Mouse (Mus musculus): Measurements from ENCODE around the gene Vat1. TPM values are rescaled to one million over a fixed set of nuclear protein-coding genes. Genes with fewer than 3 reads are reported as not detected.
"Not testable (repeated sequence)": the region's sequence is repeated elsewhere in the genome, so short reads cannot be mapped to it uniquely, and the experiment has no call there.

Vat1 gene
- polyA plus RNA-seq, 1 experiment from 2014 or later: 105 TPM

DNA sequence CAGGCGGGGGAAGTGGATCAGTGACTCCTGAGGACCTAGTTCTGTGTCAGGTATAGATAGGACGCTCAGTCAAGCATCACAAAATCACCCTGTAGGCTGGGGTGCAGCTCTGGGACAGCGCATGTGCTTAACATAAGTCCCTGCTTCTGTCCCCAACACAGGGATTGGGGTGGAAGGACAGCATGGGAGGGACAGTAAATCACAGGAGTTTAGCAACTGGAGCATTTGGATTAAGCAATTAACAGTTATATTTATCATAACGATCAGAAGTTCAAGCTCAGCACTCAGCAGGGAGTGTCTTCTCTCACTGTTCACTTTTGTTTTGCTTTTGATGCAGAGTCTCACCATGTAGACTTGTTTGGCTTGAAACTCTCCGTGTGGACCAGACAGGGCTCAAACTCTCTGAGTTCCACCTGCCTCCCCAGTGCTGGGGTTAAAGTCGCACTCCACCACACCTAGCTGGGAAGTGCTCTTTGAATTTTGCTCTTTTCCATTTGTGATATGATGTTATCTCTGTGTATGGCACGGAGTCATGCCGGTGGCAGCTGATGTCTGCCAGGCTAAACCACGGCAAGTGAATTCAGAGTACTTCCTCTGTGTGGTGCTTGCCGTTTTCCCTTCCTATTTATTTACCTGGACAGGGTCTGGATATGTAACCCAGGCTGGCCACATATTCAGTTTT is 13.8 kb downstream of the Vat1 start:
- Histone ChIP-seq H3K9me3 (replicated peaks) (no peaks in the 10 kb centered on the region), H3K4me2 (no peak overlapping the region), H3K9ac (replicated peaks) (no peak overlapping the region), H3K36me3 (peaks cover 5% of the 10 kb centered on the region), H3K4me1 (no peaks in the 10 kb centered on the region), H3K27me3 (replicated peaks) (no peaks in the 10 kb centered on the region), H3K4me3 (replicated peaks) (no peak overlapping the region), H3K27ac (replicated peaks) (no peak overlapping the region)
- ATAC-seq (ENCODE audit: low FRiP score): no peak
- WGBS: 72% methylated on average over 10 of the region's 10 CpGs

DNA sequence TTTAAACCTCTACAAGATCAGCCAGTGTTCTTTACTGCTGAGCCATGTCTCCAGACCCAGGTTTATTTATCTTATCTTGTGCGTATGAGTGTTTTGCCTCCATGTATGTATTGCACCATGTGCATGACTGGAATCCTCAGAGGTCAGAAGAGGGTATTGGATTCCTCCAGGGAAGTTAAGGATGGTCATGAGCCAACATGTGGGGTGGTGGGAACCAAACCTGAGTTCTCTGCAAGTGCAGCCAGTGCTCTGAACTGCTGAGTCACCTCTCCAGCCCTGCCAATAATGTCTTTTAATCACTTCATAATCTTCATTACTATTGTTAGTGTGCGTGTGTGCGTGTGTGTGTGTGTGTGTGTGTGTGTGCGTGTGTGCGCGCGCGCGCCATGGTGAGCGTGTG is 14.5 kb downstream of the Vat1 start:
- H3K4me1 ChIP-seq: no peaks in the 10 kb centered on the region
- no peak for ATAC-seq (ENCODE audit: low FRiP score)
- H3K9me3 ChIP-seq (replicated peaks): no peaks in the 10 kb centered on the region
- whole genome bisulfite sequencing: 88% methylated on average over 10 of the region's 10 CpGs
- no peaks in the 10 kb centered on the region for H3K27me3 ChIP-seq (replicated peaks)
- H3K36me3 ChIP-seq: no peaks in the 10 kb centered on the region
- no peak overlapping the region for H3K27ac ChIP-seq (replicated peaks)
- H3K9ac ChIP-seq (replicated peaks): no peak overlapping the region
- H3K4me3 ChIP-seq (replicated peaks): no peak overlapping the region
- H3K4me2 ChIP-seq: no peak overlapping the region

DNA sequence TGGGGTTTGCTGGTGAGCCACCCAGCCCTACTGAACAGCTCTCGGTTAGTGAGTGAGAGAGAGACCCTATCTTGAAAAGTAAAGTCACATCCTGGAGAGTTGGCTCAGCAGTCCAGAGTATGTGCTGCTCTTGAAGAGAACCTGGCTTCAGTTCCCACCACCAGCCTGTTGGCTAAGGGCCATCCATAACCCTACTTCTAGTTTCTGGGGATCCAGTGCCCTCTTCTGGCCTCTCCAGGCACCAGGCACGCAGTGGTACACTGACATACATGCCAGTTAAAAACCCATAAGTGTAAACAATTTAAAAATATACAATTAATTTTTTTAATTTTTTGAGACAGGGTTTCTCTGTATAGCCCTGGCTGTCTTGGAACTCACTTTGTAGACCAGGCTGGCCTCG is 15.6 kb downstream of the Vat1 start:
- Histone ChIP-seq H3K36me3 (peaks cover 4% of the 10 kb centered on the region), H3K27me3 (replicated peaks) (no peaks in the 10 kb centered on the region), H3K9me3 (replicated peaks) (no peaks in the 10 kb centered on the region), H3K9ac (replicated peaks) (no peak overlapping the region), H3K4me2 (no peak overlapping the region), H3K4me3 (replicated peaks) (no peak overlapping the region), H3K27ac (replicated peaks) (no peak overlapping the region), H3K4me1 (no peaks in the 10 kb centered on the region)
- ATAC-seq (ENCODE audit: low FRiP score): no peak
- 88% methylated on average over 3 of the region's 3 CpGs for WGBS

DNA sequence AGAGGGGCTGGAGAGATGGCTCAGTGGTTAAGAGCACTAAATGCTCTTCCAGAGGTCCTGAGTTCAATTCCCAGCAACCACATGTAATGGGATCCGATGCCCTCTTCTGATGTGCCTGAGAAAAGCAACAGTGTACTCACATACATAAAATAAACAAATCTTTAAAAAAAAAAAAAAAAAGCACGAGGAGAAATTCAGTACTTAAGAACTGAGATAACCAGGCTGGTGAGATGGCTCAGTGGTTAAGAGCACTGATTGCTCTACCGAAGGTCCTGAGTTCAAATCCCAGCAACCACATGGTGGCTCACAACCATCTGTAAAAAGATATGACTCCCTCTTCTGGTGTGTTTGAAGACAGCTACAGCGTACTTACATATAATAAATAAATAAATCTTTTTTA is 16.4 kb downstream of the Vat1 start:
- not testable (repeated sequence) for H3K4me3 ChIP-seq (replicated peaks); H3K9ac ChIP-seq (replicated peaks); H3K27ac ChIP-seq (replicated peaks); H3K4me2 ChIP-seq; H3K9me3 ChIP-seq (replicated peaks); H3K36me3 ChIP-seq; H3K4me1 ChIP-seq; ATAC-seq (ENCODE audit: low FRiP score); H3K27me3 ChIP-seq (replicated peaks)
- 81% methylated on average over 4 of the region's 4 CpGs for WGBS

DNA sequence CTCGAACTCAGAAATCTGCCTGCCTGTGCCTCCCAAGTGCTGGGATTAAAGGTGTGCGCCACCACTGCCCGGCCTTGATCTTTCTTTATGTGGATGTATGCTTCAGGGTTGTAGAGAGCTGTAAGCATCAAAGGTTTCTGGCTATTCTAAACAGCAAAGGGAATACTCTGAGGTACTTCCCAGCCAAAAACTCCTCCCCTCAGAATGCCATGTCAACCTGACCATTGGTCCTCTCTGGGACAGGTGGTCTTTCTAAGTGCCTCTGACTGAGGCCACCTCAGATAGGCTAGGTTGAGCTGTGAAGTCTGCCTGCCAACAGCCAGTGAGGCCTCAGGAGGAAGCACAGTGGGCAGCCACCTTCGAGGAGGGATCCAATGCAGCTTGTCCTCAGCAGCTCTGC is 17.1 kb downstream of the Vat1 start:
- peaks cover 11% of the 10 kb centered on the region for H3K4me1 ChIP-seq
- H3K4me3 ChIP-seq (replicated peaks): peak overlapping the region; percentile 25; the same call in 1 of the 2 replicates
- ATAC-seq (ENCODE audit: low FRiP score): no peak
- H3K9me3 ChIP-seq (replicated peaks): no peaks in the 10 kb centered on the region
- 84% methylated on average over 4 of the region's 4 CpGs for WGBS
- no peak overlapping the region for H3K27ac ChIP-seq (replicated peaks)
- no peaks in the 10 kb centered on the region for H3K27me3 ChIP-seq (replicated peaks)
- peak overlapping the region; percentile 25 for H3K4me2 ChIP-seq
- peaks cover 17% of the 10 kb centered on the region for H3K36me3 ChIP-seq
- H3K9ac ChIP-seq (replicated peaks): no peak overlapping the region

DNA sequence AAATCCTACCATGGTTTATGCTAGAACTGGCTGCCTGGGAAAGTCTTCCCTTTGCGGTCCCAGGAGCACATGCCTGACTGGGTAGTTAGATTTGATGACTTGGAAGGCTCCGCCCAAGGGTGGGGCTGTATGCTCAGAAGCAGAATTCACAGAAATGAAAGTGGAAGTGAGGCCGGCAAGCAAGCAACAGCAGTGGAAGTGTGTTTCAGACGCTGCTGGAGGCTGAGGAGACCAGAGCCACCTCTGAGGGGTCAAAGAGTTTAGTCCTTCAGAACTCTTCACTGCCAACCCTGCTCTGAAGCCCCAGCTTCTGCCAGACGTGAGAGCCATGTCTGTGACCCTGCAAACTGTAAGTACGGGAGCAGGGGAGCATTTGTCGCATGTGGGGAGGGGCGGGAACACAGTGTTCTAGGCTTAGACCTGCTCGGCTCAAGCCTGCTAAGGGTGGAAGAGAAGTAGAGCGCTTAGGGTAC is 17.7 kb downstream of the Vat1 start, which contains the start of gene Ifi35:
Ifi35 (plus strand) TSS at position 134 of the 473 bp plus-strand sequence.
- Histone ChIP-seq H3K4me1 (peaks cover 17% of the 10 kb centered on the region), H3K36me3 (peaks cover 21% of the 10 kb centered on the region), H3K27me3 (replicated peaks) (no peaks in the 10 kb centered on the region), H3K9ac (replicated peaks) (no peak within 1 kb of the TSS), H3K4me2 (peak within 1 kb of the TSS; percentile 25), H3K4me3 (replicated peaks) (peak within 1 kb of the TSS; percentile 25), H3K9me3 (replicated peaks) (no peaks in the 10 kb centered on the region), H3K27ac (replicated peaks) (no peak within 1 kb of the TSS; the same call in 1 of the 2 replicates)
- WGBS: 38% methylated on average over 10 of the region's 10 CpGs
- no peak for ATAC-seq (ENCODE audit: low FRiP score)

DNA sequence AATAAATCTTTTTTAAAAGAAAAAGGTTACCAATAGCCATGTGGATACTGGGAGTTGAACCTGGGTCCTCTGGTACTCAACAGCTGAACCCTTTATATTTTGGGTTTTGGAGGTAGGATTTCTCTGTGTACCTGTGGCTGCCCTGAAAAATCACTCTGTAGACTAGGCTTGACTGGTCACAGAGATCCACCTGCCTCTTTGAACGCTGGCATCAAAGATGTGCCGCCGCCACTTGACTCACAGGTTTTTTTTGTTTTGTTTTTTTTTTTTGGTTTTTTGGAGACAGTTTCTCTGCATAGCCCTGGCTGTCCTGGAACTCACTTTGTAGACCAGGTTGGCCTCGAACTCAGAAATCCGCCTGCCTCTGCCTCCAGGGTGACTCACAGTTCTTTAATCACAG is 18.2 kb downstream of the Vat1 start:
- Histone ChIP-seq H3K4me1 (peaks cover 22% of the 10 kb centered on the region), H3K27ac (replicated peaks) (no peak overlapping the region; the same call in 1 of the 2 replicates), H3K9ac (replicated peaks) (no peak overlapping the region), H3K36me3 (peaks cover 21% of the 10 kb centered on the region), H3K4me2 (no peak overlapping the region), H3K4me3 (replicated peaks) (no peak overlapping the region), H3K9me3 (replicated peaks) (no peaks in the 10 kb centered on the region), H3K27me3 (replicated peaks) (no peaks in the 10 kb centered on the region)
- no peak for ATAC-seq (ENCODE audit: low FRiP score)
- 88% methylated on average over 5 of the region's 5 CpGs for WGBS

DNA sequence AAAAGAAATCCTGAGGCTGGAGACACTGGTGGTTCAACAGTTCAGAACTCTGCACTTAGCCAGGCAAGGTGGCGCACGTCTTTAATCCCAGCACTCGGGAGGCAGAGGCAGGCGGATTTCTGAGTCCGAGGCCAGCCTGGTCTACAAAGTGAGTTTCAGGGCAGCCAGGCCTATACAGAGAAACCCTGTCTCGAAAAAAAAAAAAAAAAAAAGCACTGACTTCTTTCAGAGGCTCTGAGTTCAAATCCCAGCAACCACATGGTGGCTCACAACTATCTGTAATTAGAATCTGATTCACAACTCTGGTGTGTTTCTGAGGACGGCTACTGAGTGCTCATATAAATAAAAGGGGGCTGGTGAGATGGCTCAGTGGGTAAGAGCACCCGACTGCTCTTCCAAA is 19.2 kb downstream of the Vat1 start:
- H3K9ac ChIP-seq (replicated peaks); H3K27ac ChIP-seq (replicated peaks); ATAC-seq (ENCODE audit: low FRiP score); H3K4me2 ChIP-seq; H3K4me3 ChIP-seq (replicated peaks); H3K27me3 ChIP-seq (replicated peaks); H3K9me3 ChIP-seq (replicated peaks): not testable (repeated sequence)
- WGBS: 89% methylated on average over 8 of the region's 8 CpGs
- peaks cover 22% of the 10 kb centered on the region for H3K4me1 ChIP-seq
- H3K36me3 ChIP-seq: peaks cover 21% of the 10 kb centered on the region

DNA sequence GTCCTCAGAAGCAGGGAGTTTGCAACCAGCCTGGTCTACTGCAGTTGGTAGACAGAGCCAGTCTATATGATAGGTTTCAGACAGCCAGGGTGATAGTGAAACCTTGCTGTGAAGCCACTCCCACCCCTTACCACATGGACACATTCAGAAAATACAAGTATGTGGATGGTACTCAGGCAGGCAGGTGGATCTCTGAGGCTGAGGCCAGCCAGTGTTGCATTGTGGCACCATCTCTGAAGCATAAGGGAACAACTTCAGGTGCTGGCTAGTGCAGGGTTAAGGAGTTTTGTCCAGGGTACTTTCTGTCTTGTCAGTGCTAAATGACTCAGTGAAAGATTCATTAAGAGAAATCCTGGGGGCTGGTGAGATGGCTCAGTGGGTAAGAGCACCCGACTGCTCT is 19.7 kb downstream of the Vat1 start:
- no peak overlapping the region for H3K4me3 ChIP-seq (replicated peaks)
- peaks cover 21% of the 10 kb centered on the region for H3K36me3 ChIP-seq
- no peaks in the 10 kb centered on the region for H3K27me3 ChIP-seq (replicated peaks)
- no peaks in the 10 kb centered on the region for H3K9me3 ChIP-seq (replicated peaks)
- H3K27ac ChIP-seq (replicated peaks): no peak overlapping the region
- H3K4me2 ChIP-seq: no peak overlapping the region
- ATAC-seq (ENCODE audit: low FRiP score): no peak
- WGBS: 70% methylated on average over 1 of the region's 1 CpGs
- no peak overlapping the region for H3K9ac ChIP-seq (replicated peaks)
- H3K4me1 ChIP-seq: peaks cover 22% of the 10 kb centered on the region

DNA sequence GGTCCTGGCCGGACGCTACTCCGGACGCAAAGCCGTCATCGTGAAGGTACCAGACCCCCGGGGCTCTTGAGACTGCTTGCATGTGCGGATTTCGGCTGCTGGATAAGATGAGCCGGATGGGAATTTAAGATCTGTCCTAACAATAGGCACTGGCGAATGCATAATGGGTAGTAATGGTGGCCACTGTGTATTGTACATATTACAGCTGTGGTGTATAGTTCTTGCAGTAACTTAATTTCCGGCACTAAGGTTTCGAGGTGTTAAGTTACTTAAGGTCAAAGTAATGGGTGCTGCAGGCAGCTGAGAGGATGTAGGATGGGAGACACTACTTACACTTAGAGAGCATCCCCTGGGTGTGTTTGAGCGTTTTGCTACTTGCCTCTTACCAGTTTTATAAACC is 23.3 kb downstream of the Vat1 start:
- peak overlapping the region; percentile 89 for H3K4me2 ChIP-seq
- H3K4me1 ChIP-seq: peaks cover 22% of the 10 kb centered on the region
- no peaks in the 10 kb centered on the region for H3K27me3 ChIP-seq (replicated peaks)
- under 1% methylated on average over 14 of the region's 14 CpGs for WGBS
- H3K9ac ChIP-seq (replicated peaks): peak overlapping the region; percentile 83
- ATAC-seq (ENCODE audit: low FRiP score): no peak
- peak overlapping the region; percentile 92 for H3K27ac ChIP-seq (replicated peaks)
- peak overlapping the region; percentile 64 for H3K4me3 ChIP-seq (replicated peaks)
- H3K36me3 ChIP-seq: peaks cover 21% of the 10 kb centered on the region
- no peaks in the 10 kb centered on the region for H3K9me3 ChIP-seq (replicated peaks)

DNA sequence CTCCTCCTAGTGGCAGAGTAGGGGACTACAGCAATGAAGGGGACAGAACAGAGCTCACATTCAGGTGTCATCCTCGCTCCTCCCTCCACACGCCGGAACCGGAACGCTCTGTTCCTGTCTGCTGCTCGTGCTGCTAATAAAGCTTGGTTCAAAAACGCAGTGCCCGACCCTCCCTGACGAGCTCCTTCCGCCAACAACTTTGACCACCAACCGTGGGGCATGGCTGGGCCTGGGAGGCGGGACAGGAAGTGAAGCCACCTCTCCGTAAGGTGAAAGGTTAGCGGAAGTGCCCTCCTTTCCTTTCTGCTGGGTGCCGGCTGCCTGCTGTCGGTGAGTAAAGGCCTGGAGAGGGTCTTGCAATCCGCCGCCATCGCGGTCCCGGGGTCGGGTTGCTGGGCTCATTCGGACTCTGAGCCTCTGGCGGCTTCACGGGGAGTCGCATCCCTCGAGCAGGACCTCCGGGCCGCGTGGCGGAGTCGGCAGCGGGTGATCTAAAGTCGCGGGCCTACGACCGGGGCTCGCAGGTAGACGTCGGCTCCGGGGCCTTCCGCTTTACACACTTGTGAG is 23.8 kb downstream of the Vat1 start, which contains the start of gene Rpl27:
Rpl27 (plus strand) TSS at position 172 of the 567 bp plus-strand sequence.
- under 1% methylated on average over 42 of the region's 42 CpGs for WGBS

More for the DNA sequence above, 23.8 kb downstream of the Vat1 start, which contains the start of gene Rpl27:
- peak within 1 kb of the TSS; percentile 83 for H3K9ac ChIP-seq (replicated peaks)
- ATAC-seq (ENCODE audit: low FRiP score): peak; percentile 98
- H3K27ac ChIP-seq (replicated peaks): peak within 1 kb of the TSS; percentile 92
- peaks cover 22% of the 10 kb centered on the region for H3K4me1 ChIP-seq
- H3K27me3 ChIP-seq (replicated peaks): no peaks in the 10 kb centered on the region
- peak within 1 kb of the TSS; percentile 89 for H3K4me2 ChIP-seq
- H3K9me3 ChIP-seq (replicated peaks): no peaks in the 10 kb centered on the region
- H3K4me3 ChIP-seq (replicated peaks): peak within 1 kb of the TSS; percentile 64
- peaks cover 21% of the 10 kb centered on the region for H3K36me3 ChIP-seq
